Mouse (Mus musculus) testis, adult 2 months (tissue): ENCODE data around the gene Grk2.
A peak's percentile ranks its signal among the peaks of the same experiment; 100 is the strongest.

ENCODE experiments used
- CTCF ChIP-seq: fragments of 200-500 bp; IDR thresholded peaks from 2 replicates; pipeline ENCODE4 v1.5.1; 2012; ENCODE audit warnings: low read depth, mild to moderate bottlenecking, inconsistent platforms, low read length, moderate library complexity; ENCODE audit not compliant: control insufficient read depth, insufficient read depth, insufficient replicate concordance
- POLR2A ChIP-seq: fragments of 200-500 bp; IDR thresholded peaks from 2 replicates; pipeline ENCODE4 v1.6.1; 2012; ENCODE audit warnings: low read depth, mild to moderate bottlenecking, inconsistent platforms, low read length, moderate library complexity; ENCODE audit not compliant: control insufficient read depth

GRCm38 (mm10) chr19:4305491-4306189 lies 382 bp downstream of the Grk2 start:
- no peak for TF ChIP-seq CTCF
- 0 out of 2 replicates have a peak, but pooled peaks have one; percentile 4 for TF ChIP-seq POLR2A
